In the genomic region with DNA sequence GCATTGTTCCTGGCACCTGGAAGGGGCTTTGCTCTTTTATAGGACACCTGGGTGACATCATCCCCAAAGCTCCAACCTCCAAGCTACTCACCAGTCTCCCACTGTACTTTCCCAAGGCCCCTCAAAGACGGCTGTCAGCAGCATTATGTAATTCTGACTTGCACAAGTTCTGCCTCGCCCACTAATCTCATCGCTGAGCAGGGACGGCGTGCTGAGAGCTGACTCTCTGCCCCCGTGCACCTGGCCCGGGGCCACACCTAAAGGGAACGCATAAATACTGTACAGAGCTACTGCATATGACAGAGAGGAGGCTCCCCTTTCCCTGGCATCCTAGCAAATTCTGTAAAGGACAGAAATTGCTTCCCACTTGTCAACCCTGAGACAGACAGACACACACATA, we compare ENCODE assay signal across 9 mouse cellular contexts. TPM values are rescaled to one million over a fixed set of nuclear protein-coding genes. Genes with fewer than 3 reads are reported as not detected.
A peak's percentile ranks its signal among the peaks of the same experiment; 100 is the strongest.
DNase-seq lines count a peak whose midpoint lies in the region; ATAC-seq lines count a peak whose summit lies in the region.
"Had no signal": no experiment of that assay in that cellular context is flagged by ENCODE, and none has a peak within 500 bp of the region (broad histone marks: within the 10 kb centered on the region; RNA-seq: fewer than 3 reads in every experiment).

No protein-coding gene starts in this region.

- H3K4me1 ChIP-seq in forebrain, embryonic 14.5 days (ENCODE audit: control insufficient read depth, insufficient read depth, low read length): peaks cover 11% of the 10 kb centered on the region

- no peak for ATAC-seq in forebrain, embryonic 14.5 days
- ATAC-seq: liver, embryonic 12.5 days had no signal

- H3K9ac ChIP-seq in forebrain, embryonic 14.5 days (ENCODE audit: low read length): no peak overlapping the region; the same call in 1 of the 2 replicates
- H3K9ac ChIP-seq: embryonic facial prominence, embryonic 12.5 days; liver, embryonic 12.5 days had no signal

- H3K4me2 ChIP-seq in forebrain, embryonic 14.5 days (ENCODE audit: low read length): no peak overlapping the region
- H3K4me2 ChIP-seq: embryonic facial prominence, embryonic 12.5 days; liver, embryonic 12.5 days had no signal

- H3K4me3 ChIP-seq in forebrain, embryonic 14.5 days (ENCODE audit: low read depth, low read length): no peak overlapping the region
- H3K4me3 ChIP-seq: embryonic facial prominence, embryonic 12.5 days; liver, embryonic 12.5 days had no signal

- H3K27ac ChIP-seq in forebrain, embryonic 14.5 days (ENCODE audit: low read depth, low read length): no peak overlapping the region
- H3K27ac ChIP-seq: embryonic facial prominence, embryonic 12.5 days; liver, embryonic 12.5 days had no signal

- no peaks in the 10 kb centered on the region for H3K36me3 ChIP-seq in forebrain, embryonic 14.5 days (ENCODE audit: control insufficient read depth, insufficient read depth, low read length)
- H3K36me3 ChIP-seq: embryonic facial prominence, embryonic 12.5 days; liver, embryonic 12.5 days had no signal

- 79% methylated on average over 8 of the region's 8 CpGs for WGBS in forebrain, embryonic 14.5 days

- DNase-seq in layer of hippocampus, adult 18-20 months (ENCODE audit: low spot score in 2 of 2): peak; percentile 38 to 68
- no peak for DNase-seq in layer of hippocampus, postnatal 25 days (ENCODE audit: extremely low spot score in 1 of 2, low spot score in 1 of 2)
- DNase-seq in cerebellum, adult 8-10 months: peak; percentile 44
- DNase-seq in frontal cortex, postnatal 25 days (ENCODE audit: low spot score in 2 of 2): peak; percentile 23 to 50
- DNase-seq in right cerebral cortex, adult 2 months (ENCODE audit: low spot score in 2 of 2): peak; percentile 73 to 74
- no peak for DNase-seq in forebrain, embryonic 14.5 days (ENCODE audit: low spot score)
- no peak for DNase-seq in c-Kit-positive CD71-positive TER-119-positive erythroid progenitor cells, embryonic 14.5 days (ENCODE audit: low spot score)

- H3K27me3 ChIP-seq in forebrain, embryonic 14.5 days (replicated peaks; ENCODE audit: control insufficient read depth, insufficient read depth, low read length): no peaks in the 10 kb centered on the region

- H3K9me3 ChIP-seq in forebrain, embryonic 14.5 days (replicated peaks; ENCODE audit: control insufficient read depth, low read length): no peaks in the 10 kb centered on the region
- H3K9me3 ChIP-seq: embryonic facial prominence, embryonic 12.5 days; liver, embryonic 12.5 days had no signal

RNA-seq across cellular contexts. Expression of a gene that starts 4.6 kb away (rescaled TPM):
- 10 to 100 TPM; 39.3 to 45.0 TPM for total RNA-seq in layer of hippocampus, adult 18-20 months (2021)
- total RNA-seq in layer of hippocampus, postnatal 25 days (2021): 10 to 100 TPM; 34.9 to 46.1 TPM
- polyA plus RNA-seq in forebrain, embryonic 14.5 days (2014; fragmentation: Nextera tagmentation; extraction: Ambion mirVana): 8.4 and 10.8 TPM in 2 replicates

Comparison
In these comparisons a context has a peak if more than half of its experiments do, and no peak if none do; other contexts are left out.
1. DNase-seq: peak in layer of hippocampus, adult 18-20 months (2 of 2), cerebellum, adult 8-10 months (single experiment), frontal cortex, postnatal 25 days (2 of 2) and right cerebral cortex, adult 2 months (2 of 2); none in layer of hippocampus, postnatal 25 days (0 of 2), forebrain, embryonic 14.5 days (single experiment) and c-Kit-positive CD71-positive TER-119-positive erythroid progenitor cells, embryonic 14.5 days (single experiment).